Mouse (Mus musculus): ENCODE data around the gene Spock1.

DNA sequence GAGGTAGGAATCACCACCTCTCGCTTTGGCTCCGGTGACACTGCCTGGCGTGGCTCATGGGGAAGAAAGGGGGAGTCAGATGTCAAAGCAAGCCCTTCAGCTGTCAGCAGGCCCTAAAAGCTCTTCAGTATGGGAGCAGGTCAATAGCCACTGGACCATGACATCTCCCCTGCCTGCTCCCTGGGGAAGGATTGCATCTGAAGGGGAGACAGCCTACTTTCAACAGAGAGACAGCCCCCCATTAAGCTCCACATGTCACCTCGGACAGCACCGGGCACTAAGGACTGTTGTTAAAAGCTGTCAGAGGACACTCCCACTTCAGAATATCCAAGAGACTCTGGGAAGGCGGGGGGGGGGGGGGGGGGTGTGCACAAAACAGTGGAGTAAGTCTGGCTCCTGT, 19.1 kb downstream of the Spock1 start:
- no peak for TF ChIP-seq CTCF (IDR thresholded peaks at IDR 0.05; ENCODE audit: extremely low read depth, insufficient read depth, insufficient read length, insufficient replicate concordance)
- TF ChIP-seq POLR2A (IDR thresholded peaks at IDR 0.05; ENCODE audit: low read depth, low read length), result no peak

Measured in spleen, adult 2 months (tissue).